Mouse (Mus musculus): ENCODE data around the gene Stxbp5.

GRCm38 (mm10) chr10:9846408-9846807 lies 54.5 kb downstream of the Stxbp5 start:
- TF ChIP-seq POLR2A (IDR thresholded peaks at IDR 0.05; ENCODE audit: low read depth, low read length): no peak
- no peak for TF ChIP-seq CTCF (IDR thresholded peaks at IDR 0.05; ENCODE audit: extremely low read depth, insufficient read depth, insufficient read length, insufficient replicate concordance)

Measured in spleen, adult 2 months (tissue).